Mouse (Mus musculus): Measurements from ENCODE around the gene Btg2.

Btg2 gene

GRCm38 (mm10) chr1:134078802-134079476, at the start of gene Btg2:
Gene Btg2, minus strand, starts transcription at chr1:134079120.
- DNase-seq = peak; percentile 99

GRCm38 (mm10) chr1:134122195-134122594, 43.3 kb upstream of the Btg2 start:
- peak; percentile 40 for DNase-seq

GRCm38 (mm10) chr1:134120179-134120578, 41.3 kb upstream of the Btg2 start:
- peak; percentile 93 for DNase-seq

GRCm38 (mm10) chr1:134117110-134117509, 38.2 kb upstream of the Btg2 start:
- DNase-seq = no peak

GRCm38 (mm10) chr1:134115424-134115823, 36.5 kb upstream of the Btg2 start:
- DNase-seq = no peak

- no peak for DNase-seq
Observed at GRCm38 (mm10) chr1:134114730-134115129, 35.8 kb upstream of the Btg2 start.

- DNase-seq = no peak
Observed at GRCm38 (mm10) chr1:134114018-134114417, 35.1 kb upstream of the Btg2 start.

GRCm38 (mm10) chr1:134113560-134113959, 34.6 kb upstream of the Btg2 start:
- DNase-seq = no peak

GRCm38 (mm10) chr1:134110979-134111378, 32.1 kb upstream of the Btg2 start, which contains the start of gene Chit1:
Gene Chit1, plus strand, starts transcription at chr1:134111242.
- no peak for DNase-seq

GRCm38 (mm10) chr1:134110449-134110848, 31.5 kb upstream of the Btg2 start:
- DNase-seq = no peak

GRCm38 (mm10) chr1:134110015-134110414, 31.1 kb upstream of the Btg2 start:
- no peak for DNase-seq

GRCm38 (mm10) chr1:134107777-134108176, 28.9 kb upstream of the Btg2 start:
- DNase-seq = no peak

- peak; percentile 79 for DNase-seq
Observed at GRCm38 (mm10) chr1:134106719-134107118, 27.8 kb upstream of the Btg2 start.

GRCm38 (mm10) chr1:134105764-134106430, 27.0 kb upstream of the Btg2 start:
- no peak for DNase-seq

GRCm38 (mm10) chr1:134105043-134105763, 26.3 kb upstream of the Btg2 start:
- no peak for DNase-seq

GRCm38 (mm10) chr1:134103861-134104260, 24.9 kb upstream of the Btg2 start:
- peak; percentile 34 for DNase-seq

GRCm38 (mm10) chr1:134101593-134101992, 22.7 kb upstream of the Btg2 start:
- no peak for DNase-seq

GRCm38 (mm10) chr1:134100928-134101327, 22.0 kb upstream of the Btg2 start:
- no peak for DNase-seq

- no peak for DNase-seq
Observed at GRCm38 (mm10) chr1:134100401-134100800, 21.5 kb upstream of the Btg2 start.

GRCm38 (mm10) chr1:134099516-134100235, 20.8 kb upstream of the Btg2 start:
- DNase-seq = no peak

GRCm38 (mm10) chr1:134098726-134099515, 20.0 kb upstream of the Btg2 start:
- DNase-seq = peak; percentile 83
